Mouse (Mus musculus): ENCODE results near the gene Scamp3.
"Not testable (repeated sequence)": the region's sequence is repeated elsewhere in the genome, so short reads cannot be mapped to it uniquely, and the experiment has no call there.

Scamp3 gene

GRCm38 (mm10) chr3:89177242-89178106 lies at the start of gene Scamp3:
Gene Scamp3 (plus strand): TSS chr3:89177473.
- peak; percentile 99 for DNase-seq (ENCODE audit: low read depth, low spot score)

- no peak for DNase-seq (ENCODE audit: low read depth, low spot score)
Observed at GRCm38 (mm10) chr3:89129908-89130307, 47.4 kb upstream of the Scamp3 start.

GRCm38 (mm10) chr3:89131816-89132215 lies 45.5 kb upstream of the Scamp3 start:
- no peak for DNase-seq (ENCODE audit: low read depth, low spot score)

GRCm38 (mm10) chr3:89132285-89133062 lies 44.8 kb upstream of the Scamp3 start:
- DNase-seq (ENCODE audit: low read depth, low spot score): no peak

- no peak for DNase-seq (ENCODE audit: low read depth, low spot score)
Observed at GRCm38 (mm10) chr3:89133063-89133450, 44.2 kb upstream of the Scamp3 start.

- no peak for DNase-seq (ENCODE audit: low read depth, low spot score)
Observed at GRCm38 (mm10) chr3:89133752-89134151, 43.5 kb upstream of the Scamp3 start.

GRCm38 (mm10) chr3:89135958-89136357 lies 41.3 kb upstream of the Scamp3 start, which contains the start of gene Pklr:
Gene Pklr (plus strand): TSS chr3:89136142.
- no peak for DNase-seq (ENCODE audit: low read depth, low spot score)

GRCm38 (mm10) chr3:89136365-89136764 lies 40.9 kb upstream of the Scamp3 start:
- peak; percentile 74 for DNase-seq (ENCODE audit: low read depth, low spot score)

GRCm38 (mm10) chr3:89144821-89145220 lies 32.5 kb upstream of the Scamp3 start:
- no peak for DNase-seq (ENCODE audit: low read depth, low spot score)

GRCm38 (mm10) chr3:89145566-89145965 lies 31.7 kb upstream of the Scamp3 start:
- DNase-seq (ENCODE audit: low read depth, low spot score): no peak

- DNase-seq (ENCODE audit: low read depth, low spot score): peak; percentile 66
Observed at GRCm38 (mm10) chr3:89147101-89147978, 29.9 kb upstream of the Scamp3 start.

- DNase-seq (ENCODE audit: low read depth, low spot score): peak; percentile 38
Observed at GRCm38 (mm10) chr3:89147979-89148311, 29.3 kb upstream of the Scamp3 start.

GRCm38 (mm10) chr3:89148567-89148966 lies 28.7 kb upstream of the Scamp3 start:
- no peak for DNase-seq (ENCODE audit: low read depth, low spot score)

- peak; percentile 72 for DNase-seq (ENCODE audit: low read depth, low spot score)
Observed at GRCm38 (mm10) chr3:89152084-89152835, 25.0 kb upstream of the Scamp3 start.

- no peak for DNase-seq (ENCODE audit: low read depth, low spot score)
Observed at GRCm38 (mm10) chr3:89156951-89157350, 20.3 kb upstream of the Scamp3 start.

- DNase-seq (ENCODE audit: low read depth, low spot score): no peak
Observed at GRCm38 (mm10) chr3:89158651-89159050, 18.6 kb upstream of the Scamp3 start.

- DNase-seq (ENCODE audit: low read depth, low spot score): peak; percentile 75
Observed at GRCm38 (mm10) chr3:89159211-89159610, 18.1 kb upstream of the Scamp3 start.

GRCm38 (mm10) chr3:89159616-89160344 lies 17.5 kb upstream of the Scamp3 start, which contains the start of gene Hcn3:
Gene Hcn3 (minus strand): TSS chr3:89160196.
- DNase-seq (ENCODE audit: low read depth, low spot score): peak; percentile 86

GRCm38 (mm10) chr3:89161207-89161606 lies 16.1 kb upstream of the Scamp3 start:
- DNase-seq (ENCODE audit: low read depth, low spot score): not testable (repeated sequence)

GRCm38 (mm10) chr3:89161786-89162185 lies 15.5 kb upstream of the Scamp3 start:
- no peak for DNase-seq (ENCODE audit: low read depth, low spot score)

Measured in R1 (cell line).